ENCODE assay signal across 8 mouse cellular contexts in the genomic region with DNA sequence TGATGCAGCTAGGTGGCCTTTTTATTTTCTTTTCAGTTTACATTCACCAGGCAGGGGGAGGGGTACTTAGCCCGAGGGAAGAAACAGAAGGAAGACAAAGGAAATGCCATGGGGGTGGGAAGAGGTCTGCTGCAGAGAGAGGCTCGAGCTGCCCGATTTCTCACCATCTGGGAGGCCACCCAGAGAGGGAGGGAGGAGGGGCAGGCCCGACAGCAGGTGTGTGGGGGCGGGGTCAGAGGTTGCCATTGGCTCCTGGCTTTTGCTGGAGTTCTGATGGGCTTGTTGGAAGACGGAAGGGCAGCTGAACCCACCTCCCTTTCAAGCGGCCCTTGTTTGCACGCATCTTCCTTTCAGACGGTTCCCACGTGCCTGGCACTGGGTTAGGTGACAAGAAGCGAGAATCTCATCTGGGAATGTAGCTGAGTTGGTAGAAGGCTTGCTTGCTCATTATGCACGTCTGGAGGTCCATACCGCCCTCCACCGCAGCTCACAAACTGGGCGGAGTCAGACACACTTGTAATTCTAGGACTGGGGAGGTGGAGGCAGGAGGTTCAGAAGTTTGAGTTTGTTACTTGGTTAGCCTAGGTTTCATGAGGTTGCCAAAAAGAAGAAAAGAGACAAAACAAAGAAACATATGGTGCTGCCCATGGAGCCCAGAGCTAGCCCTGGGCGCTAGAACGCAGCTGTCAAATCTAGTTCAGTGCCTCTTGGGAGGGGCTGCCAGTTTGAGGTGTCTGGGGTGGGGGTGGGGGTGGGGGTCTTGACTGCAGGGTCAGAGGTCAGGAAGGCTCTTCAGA. TPM values are rescaled to one million over a fixed set of nuclear protein-coding genes. Genes with fewer than 3 reads are reported as not detected.
DNase-seq lines count a peak whose midpoint lies in the region; ATAC-seq lines count a peak whose summit lies in the region.

No protein-coding gene starts in this region.

- H3K27ac ChIP-seq in embryonic facial prominence, embryonic 10.5 days (replicated peaks): peak overlapping the region; percentile 77
- H3K27ac ChIP-seq in limb, embryonic 10.5 days: peak overlapping the region; percentile 39
- peak overlapping the region; percentile 56 for H3K27ac ChIP-seq in neural tube, embryonic 15.5 days (replicated peaks)

- DNase-seq in kidney, postnatal 4 days: peak; percentile 73 to 81
- no peak for DNase-seq in kidney, postnatal 14 days
- peak; percentile 87 for DNase-seq in embryonic facial prominence, embryonic 10.5 days (ENCODE audit: low spot score)
- DNase-seq in limb, embryonic 10.5 days (ENCODE audit: low spot score): peak; percentile 77
- DNase-seq in frontal cortex, postnatal 25 days (ENCODE audit: low spot score in 2 of 2): no peak
- no peak for DNase-seq in frontal cortex, postnatal 10 days (ENCODE audit: low spot score in 2 of 2)

- H3K9ac ChIP-seq in neural tube, embryonic 15.5 days (replicated peaks): 0 out of 2 replicates have a peak overlapping the region, but pooled peaks have one; percentile 1

- H3K27me3 ChIP-seq in embryonic facial prominence, embryonic 10.5 days (replicated peaks; ENCODE audit: low read depth, poor library complexity, severe bottlenecking): peaks cover 79% of the 10 kb centered on the region
- peaks cover 81% of the 10 kb centered on the region for H3K27me3 ChIP-seq in limb, embryonic 10.5 days (ENCODE audit: low read depth, poor library complexity, severe bottlenecking)
- 0 out of 2 replicates have a peak, but pooled peaks cover 5% of the 10 kb centered on the region for H3K27me3 ChIP-seq in neural tube, embryonic 15.5 days (replicated peaks)

- peak overlapping the region; percentile 37 for H3K4me3 ChIP-seq in embryonic facial prominence, embryonic 10.5 days
- peak overlapping the region; percentile 35 for H3K4me3 ChIP-seq in limb, embryonic 10.5 days
- no peak overlapping the region for H3K4me3 ChIP-seq in neural tube, embryonic 15.5 days (replicated peaks)

- no peaks in the 10 kb centered on the region for H3K36me3 ChIP-seq in embryonic facial prominence, embryonic 10.5 days (replicated peaks)
- no peaks in the 10 kb centered on the region for H3K36me3 ChIP-seq in limb, embryonic 10.5 days
- H3K36me3 ChIP-seq in neural tube, embryonic 15.5 days: no peaks in the 10 kb centered on the region

- ATAC-seq in neural tube, embryonic 15.5 days (ENCODE audit: low FRiP score): no peak
- no peak for ATAC-seq in megakaryocyte-erythroid progenitor cell, adult 5-6 weeks (replicated peaks; ENCODE audit: low FRiP score, low TSS enrichment, poor library complexity, severe bottlenecking)

- no peaks in the 10 kb centered on the region for H3K9me3 ChIP-seq in embryonic facial prominence, embryonic 10.5 days
- H3K9me3 ChIP-seq in limb, embryonic 10.5 days (replicated peaks): no peaks in the 10 kb centered on the region
- no peaks in the 10 kb centered on the region for H3K9me3 ChIP-seq in neural tube, embryonic 15.5 days (replicated peaks)

- H3K4me2 ChIP-seq in neural tube, embryonic 15.5 days: peak overlapping the region; percentile 23; the same call in 1 of the 2 replicates

- WGBS in embryonic facial prominence, embryonic 10.5 days: 1% methylated on average over 17 of the region's 17 CpGs
- WGBS in limb, embryonic 10.5 days: 3% methylated on average over 17 of the region's 17 CpGs
- WGBS in neural tube, embryonic 15.5 days: 2% methylated on average over 17 of the region's 17 CpGs

- H3K4me1 ChIP-seq in embryonic facial prominence, embryonic 10.5 days: peaks cover 77% of the 10 kb centered on the region
- peaks cover 60% of the 10 kb centered on the region for H3K4me1 ChIP-seq in limb, embryonic 10.5 days
- peaks cover 71% of the 10 kb centered on the region for H3K4me1 ChIP-seq in neural tube, embryonic 15.5 days

RNA-seq across cellular contexts. Expression of a gene that starts 10.3 kb away (rescaled TPM):
- 72.5 and 95.2 TPM in 2 replicates for polyA plus RNA-seq in embryonic facial prominence, embryonic 10.5 days (2016; fragmentation: Nextera tagmentation; extraction: Ambion mirVana)
- 17.5 and 25.2 TPM in 2 replicates for polyA plus RNA-seq in limb, embryonic 10.5 days (2016; fragmentation: Nextera tagmentation; extraction: Ambion mirVana)
- polyA plus RNA-seq in neural tube, embryonic 15.5 days (2015; fragmentation: Nextera tagmentation; extraction: Ambion mirVana): 55.6 and 67.3 TPM in 2 replicates
- 4.0 and 18.1 TPM in 2 replicates for total RNA-seq in megakaryocyte-erythroid progenitor cell, adult 5-6 weeks (2014; fragmentation: Nextera tagmentation)
- total RNA-seq in megakaryocyte-erythroid progenitor cell, adult 5-6 weeks (2017): 0.19 and 8.1 TPM in 2 replicates

Comparison
In these comparisons a context has a peak if more than half of its experiments do, and no peak if none do; other contexts are left out.
1. DNase-seq: peak in kidney, postnatal 4 days (2 of 2), embryonic facial prominence, embryonic 10.5 days (single experiment) and limb, embryonic 10.5 days (single experiment); none in kidney, postnatal 14 days (single experiment), frontal cortex, postnatal 25 days (0 of 2) and frontal cortex, postnatal 10 days (0 of 2).
2. Peak in every context shown above with its lines, with median percentiles within 50 percentile points of each other: H3K27ac ChIP-seq.